Mouse (Mus musculus) induced T-regulatory cell, adult 2 months (primary cell): ENCODE measurements around the gene Frmpd4.

Source experiments
- DNase-seq: peaks from one replicate; pipeline ENCODE4 v3.0.0-alpha.2; 2012; ENCODE audit warnings: low read depth

Frmpd4 gene

GRCm38 (mm10) chrX:168577131-168577530 lies at the start of gene Frmpd4:
Frmpd4 (minus strand) TSS chrX:168577231.
- no peak for DNase-seq

- DNase-seq, result no peak
These were observed 18.2 kb upstream of the Frmpd4 start for GRCm38 (mm10) chrX:168595193-168595592.

GRCm38 (mm10) chrX:168584303-168584702 lies 7.3 kb upstream of the Frmpd4 start:
- DNase-seq, result peak; percentile 0

- DNase-seq, result no peak
These were observed 5.2 kb downstream of the Frmpd4 start for GRCm38 (mm10) chrX:168571808-168572207.

- DNase-seq, result no peak
These were observed 7.8 kb downstream of the Frmpd4 start for GRCm38 (mm10) chrX:168569231-168569630.

GRCm38 (mm10) chrX:168505254-168505653 lies 71.8 kb downstream of the Frmpd4 start:
- DNase-seq, result no peak

- no peak for DNase-seq
These were observed 121.8 kb downstream of the Frmpd4 start for GRCm38 (mm10) chrX:168455233-168455632.

GRCm38 (mm10) chrX:168431206-168431605 lies 145.8 kb downstream of the Frmpd4 start:
- no peak for DNase-seq

- DNase-seq, result no peak
These were observed 147.2 kb downstream of the Frmpd4 start for GRCm38 (mm10) chrX:168429814-168430213.

- peak; percentile 27 for DNase-seq
These were observed 161.6 kb downstream of the Frmpd4 start for GRCm38 (mm10) chrX:168415403-168415802.

- no peak for DNase-seq
These were observed 173.5 kb downstream of the Frmpd4 start for GRCm38 (mm10) chrX:168403512-168403911.

- DNase-seq, result no peak
These were observed 226.6 kb downstream of the Frmpd4 start for GRCm38 (mm10) chrX:168350431-168350830.

GRCm38 (mm10) chrX:168349320-168350225 lies 227.5 kb downstream of the Frmpd4 start:
- DNase-seq, result no peak

GRCm38 (mm10) chrX:168338212-168338611 lies 238.8 kb downstream of the Frmpd4 start:
- DNase-seq, result no peak

- DNase-seq, result no peak
These were observed 251.9 kb downstream of the Frmpd4 start for GRCm38 (mm10) chrX:168325161-168325560.

GRCm38 (mm10) chrX:168312158-168312557 lies 264.9 kb downstream of the Frmpd4 start:
- no peak for DNase-seq

- DNase-seq, result no peak
These were observed 266.9 kb downstream of the Frmpd4 start for GRCm38 (mm10) chrX:168310143-168310542.

- no peak for DNase-seq
These were observed 284.5 kb downstream of the Frmpd4 start for GRCm38 (mm10) chrX:168292506-168292905.

- DNase-seq, result no peak
These were observed 370.0 kb downstream of the Frmpd4 start for GRCm38 (mm10) chrX:168207034-168207433.

- no peak for DNase-seq
These were observed 385.1 kb downstream of the Frmpd4 start for GRCm38 (mm10) chrX:168191944-168192343.

GRCm38 (mm10) chrX:168189563-168189962 lies 387.5 kb downstream of the Frmpd4 start:
- DNase-seq, result no peak

GRCm38 (mm10) chrX:168163001-168163400 lies 414.0 kb downstream of the Frmpd4 start:
- DNase-seq, result no peak

- no peak for DNase-seq
These were observed 418.2 kb downstream of the Frmpd4 start for GRCm38 (mm10) chrX:168158866-168159265.

GRCm38 (mm10) chrX:168141051-168141450 lies 436.0 kb downstream of the Frmpd4 start:
- no peak for DNase-seq
